Comparison of ENCODE assay signal across 23 mouse cellular contexts in the genomic region with DNA sequence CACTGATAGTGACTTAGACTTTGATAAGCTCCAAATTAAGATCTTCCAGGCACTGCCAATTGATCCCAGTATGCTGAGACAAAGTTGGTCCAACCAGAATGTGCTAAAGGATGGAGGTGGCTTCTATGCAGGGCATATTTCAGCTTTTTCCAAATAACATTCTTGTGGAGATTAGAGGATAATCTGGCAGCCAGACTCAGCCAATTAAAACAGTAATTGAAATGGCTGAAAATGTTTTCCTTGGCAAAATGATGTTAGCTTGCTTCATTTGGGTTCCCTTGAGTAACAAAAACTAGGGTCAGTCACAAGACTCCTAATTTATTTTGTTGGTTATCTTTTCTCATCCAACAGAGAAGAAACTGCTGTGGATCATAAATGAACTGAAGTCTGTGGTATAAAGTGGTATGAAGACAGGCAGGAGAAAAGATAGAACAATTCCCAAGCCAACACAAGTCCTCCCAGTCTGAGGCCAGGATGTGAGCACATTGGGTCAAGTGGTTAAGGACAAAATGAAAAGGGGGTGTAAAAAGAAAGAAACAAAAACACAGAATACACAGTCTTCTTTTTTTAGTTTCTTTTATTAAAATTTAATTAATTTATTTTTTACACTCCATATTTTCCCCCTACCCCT.
DNase-seq lines count a peak whose midpoint lies in the region; ATAC-seq and TF ChIP-seq lines count a peak whose summit lies in the region.
"Had no signal": no experiment of that assay in that cellular context is flagged by ENCODE, and none has a peak within 500 bp of the region (broad histone marks: within the 10 kb centered on the region; RNA-seq: fewer than 3 reads in every experiment).

No protein-coding gene starts in this region.

- H3K79me2 ChIP-seq in liver, adult 2 months (ENCODE audit: control insufficient read depth, insufficient read depth, low read length) = no peaks in the 10 kb centered on the region

- no peaks in the 10 kb centered on the region for H3K36me3 ChIP-seq in heart, postnatal 0 days (replicated peaks; ENCODE audit: control insufficient read depth, insufficient read depth, low read length)
- no peaks in the 10 kb centered on the region for H3K36me3 ChIP-seq in liver, adult 2 months (ENCODE audit: control insufficient read depth, insufficient read depth, low read length)
- no peaks in the 10 kb centered on the region for H3K36me3 ChIP-seq in liver, embryonic 11.5 days (ENCODE audit: control insufficient read depth, insufficient read depth, low read length)
- no peaks in the 10 kb centered on the region for H3K36me3 ChIP-seq in hindbrain, postnatal 0 days (ENCODE audit: insufficient read depth, low read length)
- H3K36me3 ChIP-seq: embryonic facial prominence, embryonic 15.5 days; forebrain, embryonic 10.5 days; hindbrain, embryonic 13.5 days; limb, embryonic 13.5 days; liver, embryonic 15.5 days; midbrain, embryonic 13.5 days; neural tube, embryonic 12.5 days had no signal

- no peak for TF ChIP-seq CTCF in heart, postnatal 0 days (IDR thresholded peaks at IDR 0.05; ENCODE audit: low read depth)
- TF ChIP-seq CTCF in liver, adult 2 months (IDR thresholded peaks at IDR 0.05; ENCODE audit: low read depth, low read length) = no peak
- no peak for TF ChIP-seq CTCF in hindbrain, postnatal 0 days (IDR thresholded peaks at IDR 0.05; ENCODE audit: low read depth)

- intact Hi-C loops in heart, postnatal 14 days (cut with DNase I) = no loop called here

- TF ChIP-seq EP300 in heart, postnatal 0 days (IDR thresholded peaks at IDR 0.05; ENCODE audit: low read depth) = no peak

- no peaks in the 10 kb centered on the region for H3K27me3 ChIP-seq in heart, postnatal 0 days (ENCODE audit: control insufficient read depth, insufficient read depth, low read length)
- no peaks in the 10 kb centered on the region for H3K27me3 ChIP-seq in liver, adult 2 months (ENCODE audit: control insufficient read depth, insufficient read depth, low read length)
- no peaks in the 10 kb centered on the region for H3K27me3 ChIP-seq in liver, embryonic 11.5 days (replicated peaks; ENCODE audit: control insufficient read depth, insufficient read depth, low read length)
- H3K27me3 ChIP-seq in hindbrain, postnatal 0 days (ENCODE audit: insufficient read depth, low read length) = no peaks in the 10 kb centered on the region
- H3K27me3 ChIP-seq: embryonic facial prominence, embryonic 15.5 days; hindbrain, embryonic 13.5 days; limb, embryonic 13.5 days; liver, embryonic 15.5 days; midbrain, embryonic 13.5 days; neural tube, embryonic 12.5 days had no signal

- no peak overlapping the region for H3K9ac ChIP-seq in heart, postnatal 0 days (replicated peaks; ENCODE audit: low read depth, low read length)
- H3K9ac ChIP-seq in liver, adult 2 months (ENCODE audit: low read depth, low read length) = no peak overlapping the region
- H3K9ac ChIP-seq in liver, embryonic 11.5 days (ENCODE audit: low read depth, low read length) = no peak overlapping the region
- no peak overlapping the region for H3K9ac ChIP-seq in hindbrain, postnatal 0 days (replicated peaks; ENCODE audit: low read length)
- H3K9ac ChIP-seq: embryonic facial prominence, embryonic 15.5 days; hindbrain, embryonic 13.5 days; limb, embryonic 13.5 days; liver, embryonic 15.5 days; midbrain, embryonic 13.5 days; neural tube, embryonic 12.5 days had no signal

- H3K27ac ChIP-seq in heart, postnatal 0 days (ENCODE audit: low read depth) = no peak overlapping the region
- no peak overlapping the region for H3K27ac ChIP-seq in liver, adult 2 months (replicated peaks; ENCODE audit: insufficient read depth, low read depth, low read length)
- H3K27ac ChIP-seq in liver, embryonic 11.5 days (ENCODE audit: low read depth, low read length) = no peak overlapping the region
- H3K27ac ChIP-seq in hindbrain, postnatal 0 days = no peak overlapping the region
- H3K27ac ChIP-seq: embryonic facial prominence, embryonic 15.5 days; forebrain, embryonic 10.5 days; hindbrain, embryonic 13.5 days; limb, embryonic 13.5 days; liver, embryonic 15.5 days; midbrain, embryonic 13.5 days; neural tube, embryonic 12.5 days had no signal

- DNase-seq in heart, postnatal 0 days (ENCODE audit: low spot score) = peak; percentile 8
- no peak for DNase-seq in heart, postnatal 14 days
- DNase-seq in liver, adult 2 months (ENCODE audit: extremely low read depth, low read depth, low spot score) = peak; percentile 25
- no peak for DNase-seq in liver, embryonic 11.5 days (ENCODE audit: low spot score)
- peak; percentile 46 for DNase-seq in fat pad, adult 2 months (ENCODE audit: extremely low read depth, low read depth, low spot score)
- DNase-seq in kidney, postnatal 4 days = peak; percentile 10 to 12
- DNase-seq in hindbrain, postnatal 0 days (ENCODE audit: low spot score) = no peak
- DNase-seq: adrenal gland, postnatal 10 days; cerebellum, adult 11 months; cerebellum, postnatal 36 days; gastrocnemius, postnatal 14 days; layer of hippocampus, postnatal 36 days; right cerebral cortex, adult 18-20 months; thymus, adult 18-20 months; thymus, postnatal 4 days had no signal

- H3K9me3 ChIP-seq in heart, postnatal 0 days (replicated peaks; ENCODE audit: control insufficient read depth, low read length) = no peaks in the 10 kb centered on the region
- no peaks in the 10 kb centered on the region for H3K9me3 ChIP-seq in liver, embryonic 11.5 days (ENCODE audit: control insufficient read depth, low read length)
- no peaks in the 10 kb centered on the region for H3K9me3 ChIP-seq in hindbrain, postnatal 0 days (ENCODE audit: low read length)
- H3K9me3 ChIP-seq: embryonic facial prominence, embryonic 15.5 days; forebrain, embryonic 10.5 days; hindbrain, embryonic 13.5 days; liver, embryonic 15.5 days; neural tube, embryonic 12.5 days had no signal

- H3K4me1 ChIP-seq in heart, postnatal 0 days (ENCODE audit: control insufficient read depth, insufficient read depth) = no peaks in the 10 kb centered on the region
- no peaks in the 10 kb centered on the region for H3K4me1 ChIP-seq in liver, adult 2 months (ENCODE audit: control insufficient read depth, insufficient read depth, low read length)
- no peaks in the 10 kb centered on the region for H3K4me1 ChIP-seq in liver, embryonic 11.5 days (replicated peaks; ENCODE audit: control insufficient read depth, insufficient read depth, low read length)
- H3K4me1 ChIP-seq in hindbrain, postnatal 0 days (ENCODE audit: insufficient read depth, low read length) = 0 out of 2 replicates have a peak, but pooled peaks cover 4% of the 10 kb centered on the region
- H3K4me1 ChIP-seq: forebrain, embryonic 10.5 days; limb, embryonic 13.5 days; liver, embryonic 15.5 days; midbrain, embryonic 13.5 days; neural tube, embryonic 12.5 days had no signal

- no peak overlapping the region for H3K4me3 ChIP-seq in heart, postnatal 0 days (ENCODE audit: low read depth, low read length)
- H3K4me3 ChIP-seq in liver, adult 2 months (ENCODE audit: insufficient read depth, low read depth, low read length) = no peak overlapping the region
- H3K4me3 ChIP-seq in liver, embryonic 11.5 days (ENCODE audit: low read depth, low read length) = no peak overlapping the region
- H3K4me3 ChIP-seq in hindbrain, postnatal 0 days (ENCODE audit: low read length) = no peak overlapping the region
- H3K4me3 ChIP-seq: embryonic facial prominence, embryonic 15.5 days; forebrain, embryonic 10.5 days; hindbrain, embryonic 13.5 days; limb, embryonic 13.5 days; liver, embryonic 15.5 days; midbrain, embryonic 13.5 days; neural tube, embryonic 12.5 days had no signal

- ATAC-seq in heart, postnatal 0 days (ENCODE audit: insufficient read depth, low read depth) = no peak
- ATAC-seq in liver, embryonic 11.5 days (replicated peaks; ENCODE audit: low FRiP score) = no peak
- ATAC-seq in hindbrain, postnatal 0 days = no peak
- ATAC-seq: activated CD4-positive, CD25-positive, alpha-beta regulatory T cell, adult 4 months; midbrain, embryonic 13.5 days had no signal

- H3K4me2 ChIP-seq in heart, postnatal 0 days (ENCODE audit: low read depth, low read length) = no peak overlapping the region
- no peak overlapping the region for H3K4me2 ChIP-seq in liver, embryonic 11.5 days
- no peak overlapping the region for H3K4me2 ChIP-seq in hindbrain, postnatal 0 days (ENCODE audit: low read depth, low read length)
- H3K4me2 ChIP-seq: embryonic facial prominence, embryonic 15.5 days; hindbrain, embryonic 13.5 days; limb, embryonic 13.5 days; liver, embryonic 15.5 days; midbrain, embryonic 13.5 days; neural tube, embryonic 12.5 days had no signal

- TF ChIP-seq POLR2A in liver, adult 2 months (IDR thresholded peaks at IDR 0.05; ENCODE audit: extremely low read depth, insufficient read depth, low read length) = no peak

Comparison
In these comparisons a context has a peak if more than half of its experiments do, and no peak if none do; other contexts are left out.
1. DNase-seq: peak in heart, postnatal 0 days (single experiment), liver, adult 2 months (single experiment), fat pad, adult 2 months (single experiment) and kidney, postnatal 4 days (2 of 2); none in heart, postnatal 14 days (0 of 2), liver, embryonic 11.5 days (single experiment) and hindbrain, postnatal 0 days (single experiment).